Comparison of ENCODE assay signal across 12 mouse cellular contexts in genomic region chr8:122022274-122022673, GRCm38 (mm10).
DNase-seq lines count a peak whose midpoint lies in the region; ATAC-seq and TF ChIP-seq lines count a peak whose summit lies in the region.
"Had no signal": no experiment of that assay in that cellular context is flagged by ENCODE, and none has a peak within 500 bp of the region (broad histone marks: within the 10 kb centered on the region; RNA-seq: fewer than 3 reads in every experiment).

No protein-coding gene starts in this region.

- ATAC-seq in heart, embryonic 13.5 days (ENCODE audit: extremely low read depth, insufficient number of reproducible peaks, low FRiP score, low TSS enrichment) = no peak
- ATAC-seq in common myeloid progenitor, adult 5-6 weeks (replicated peaks; ENCODE audit: low read depth, poor library complexity, severe bottlenecking) = peak; percentile 68
- ATAC-seq in megakaryocyte, adult 5-6 weeks (ENCODE audit: poor library complexity, severe bottlenecking) = peak; percentile 72

- no peaks in the 10 kb centered on the region for H3K79me2 ChIP-seq in liver, adult 2 months (ENCODE audit: control insufficient read depth, insufficient read depth, low read length)

- H3K4me3 ChIP-seq in heart, embryonic 13.5 days = no peak overlapping the region
- no peak overlapping the region for H3K4me3 ChIP-seq in liver, adult 2 months (ENCODE audit: insufficient read depth, low read depth, low read length)

- 0 out of 2 replicates have a peak overlapping the region, but pooled peaks have one; percentile 3 for H3K27ac ChIP-seq in heart, embryonic 13.5 days (replicated peaks)
- H3K27ac ChIP-seq in liver, adult 2 months (replicated peaks; ENCODE audit: insufficient read depth, low read depth, low read length) = peak overlapping the region; percentile 82
- H3K27ac ChIP-seq: hindbrain, postnatal 0 days had no signal

- no peak for DNase-seq in heart, adult 8-10 months (ENCODE audit: low spot score)
- DNase-seq in liver, adult 2 months (ENCODE audit: extremely low read depth, low read depth, low spot score) = no peak
- DNase-seq in liver = no peak
- no peak for DNase-seq in cerebellum, adult 11-12 months
- DNase-seq: cerebellum, adult 18-20 months; midbrain, embryonic 14.5 days; right cerebral cortex, postnatal 14 days; thymus, postnatal 36 days had no signal

- no peak for TF ChIP-seq POLR2A in liver, adult 2 months (IDR thresholded peaks at IDR 0.05; ENCODE audit: extremely low read depth, insufficient read depth, low read length)

- H3K9ac ChIP-seq in heart, embryonic 13.5 days = no peak overlapping the region
- peak overlapping the region; percentile 13; the same call in 1 of the 2 replicates for H3K9ac ChIP-seq in liver, adult 2 months (ENCODE audit: low read depth, low read length)

- H3K9me3 ChIP-seq in heart, embryonic 13.5 days = no peaks in the 10 kb centered on the region

- H3K27me3 ChIP-seq in heart, embryonic 13.5 days (replicated peaks) = no peaks in the 10 kb centered on the region
- H3K27me3 ChIP-seq in liver, adult 2 months (ENCODE audit: control insufficient read depth, insufficient read depth, low read length) = no peaks in the 10 kb centered on the region

- no peak for TF ChIP-seq CTCF in liver, adult 2 months (IDR thresholded peaks at IDR 0.05; ENCODE audit: low read depth, low read length)

- 80% methylated on average over 6 of the region's 6 CpGs for WGBS in heart, embryonic 13.5 days
- WGBS in liver, adult 2 months = 41% methylated on average over 6 of the region's 6 CpGs

- peaks cover 72% of the 10 kb centered on the region for H3K36me3 ChIP-seq in heart, embryonic 13.5 days
- peaks cover 3% of the 10 kb centered on the region; the same call in 1 of the 2 replicates for H3K36me3 ChIP-seq in liver, adult 2 months (ENCODE audit: control insufficient read depth, insufficient read depth, low read length)

- H3K4me2 ChIP-seq in heart, embryonic 13.5 days = no peak overlapping the region

- peaks cover 49% of the 10 kb centered on the region for H3K4me1 ChIP-seq in heart, embryonic 13.5 days
- peaks cover 17% of the 10 kb centered on the region for H3K4me1 ChIP-seq in liver, adult 2 months (ENCODE audit: control insufficient read depth, insufficient read depth, low read length)
